Mouse (Mus musculus) T-cell, adult 2 months (primary cell): Measurements from ENCODE around the gene Ptpn23.
"Not testable (repeated sequence)": the region's sequence is repeated elsewhere in the genome, so short reads cannot be mapped to it uniquely, and the experiment has no call there.

Experiments used
- DNase-seq: peaks from one replicate; pipeline ENCODE4 v3.0.0; 2022; ENCODE audit warnings: low spot score

Gene Ptpn23

GRCm38 (mm10) chr9:110381292-110381691 lies 26.7 kb downstream of the Ptpn23 start:
- DNase-seq = no peak

GRCm38 (mm10) chr9:110380662-110381061 lies 27.4 kb downstream of the Ptpn23 start:
- no peak for DNase-seq

- no peak for DNase-seq
These were observed 28.7 kb downstream of the Ptpn23 start for GRCm38 (mm10) chr9:110379361-110379760.

- DNase-seq = not testable (repeated sequence)
These were observed 30.4 kb downstream of the Ptpn23 start for GRCm38 (mm10) chr9:110377655-110378054.

GRCm38 (mm10) chr9:110375668-110376067 lies 32.3 kb downstream of the Ptpn23 start:
- no peak for DNase-seq

GRCm38 (mm10) chr9:110373871-110374270 lies 34.1 kb downstream of the Ptpn23 start:
- DNase-seq = no peak

- no peak for DNase-seq
These were observed 38.2 kb downstream of the Ptpn23 start for GRCm38 (mm10) chr9:110369860-110370259.

- DNase-seq = no peak
These were observed 41.3 kb downstream of the Ptpn23 start for GRCm38 (mm10) chr9:110366746-110367145.

GRCm38 (mm10) chr9:110362337-110362736 lies 45.7 kb downstream of the Ptpn23 start:
- DNase-seq = no peak

GRCm38 (mm10) chr9:110361299-110361698 lies 46.7 kb downstream of the Ptpn23 start:
- no peak for DNase-seq

- DNase-seq = no peak
These were observed 49.7 kb downstream of the Ptpn23 start for GRCm38 (mm10) chr9:110358341-110358740.

- DNase-seq = no peak
These were observed 55.9 kb downstream of the Ptpn23 start for GRCm38 (mm10) chr9:110351932-110352632.

GRCm38 (mm10) chr9:110351350-110351749 lies 56.7 kb downstream of the Ptpn23 start:
- DNase-seq = no peak

- DNase-seq = no peak
These were observed 57.4 kb downstream of the Ptpn23 start for GRCm38 (mm10) chr9:110350612-110351011.

GRCm38 (mm10) chr9:110350188-110350587 lies 57.8 kb downstream of the Ptpn23 start:
- DNase-seq = no peak

- DNase-seq = no peak
These were observed 59.1 kb downstream of the Ptpn23 start for GRCm38 (mm10) chr9:110348899-110349298.

GRCm38 (mm10) chr9:110345057-110345739 lies 62.8 kb downstream of the Ptpn23 start:
- no peak for DNase-seq

GRCm38 (mm10) chr9:110343805-110344204 lies 64.2 kb downstream of the Ptpn23 start:
- DNase-seq = no peak

GRCm38 (mm10) chr9:110342008-110342407 lies 66.0 kb downstream of the Ptpn23 start:
- DNase-seq = no peak

GRCm38 (mm10) chr9:110340037-110340750 lies 67.8 kb downstream of the Ptpn23 start:
- no peak for DNase-seq
